Mouse (Mus musculus): ENCODE results near the gene Gm15737.

Gm15737 gene

GRCm38 (mm10) chr6:92869089-92869581 is at the start of gene Gm15737:
Gene Gm15737 (plus strand): TSS chr6:92869357.
- DNase-seq (ENCODE audit: low read depth), result no peak

- DNase-seq (ENCODE audit: low read depth), result no peak
These were observed 47.6 kb upstream of the Gm15737 start for GRCm38 (mm10) chr6:92821606-92822005.

- no peak for DNase-seq (ENCODE audit: low read depth)
These were observed 47.2 kb upstream of the Gm15737 start for GRCm38 (mm10) chr6:92822006-92822405.

- no peak for DNase-seq (ENCODE audit: low read depth)
These were observed 45.2 kb upstream of the Gm15737 start for GRCm38 (mm10) chr6:92823991-92824390.

GRCm38 (mm10) chr6:92826561-92826960 is 42.6 kb upstream of the Gm15737 start:
- DNase-seq (ENCODE audit: low read depth), result peak; percentile 51

- no peak for DNase-seq (ENCODE audit: low read depth)
These were observed 41.8 kb upstream of the Gm15737 start for GRCm38 (mm10) chr6:92827360-92827759.

- DNase-seq (ENCODE audit: low read depth), result no peak
These were observed 40.0 kb upstream of the Gm15737 start for GRCm38 (mm10) chr6:92829148-92829547.

- no peak for DNase-seq (ENCODE audit: low read depth)
These were observed 38.1 kb upstream of the Gm15737 start for GRCm38 (mm10) chr6:92831106-92831505.

GRCm38 (mm10) chr6:92842000-92842399 is 27.2 kb upstream of the Gm15737 start:
- no peak for DNase-seq (ENCODE audit: low read depth)

- DNase-seq (ENCODE audit: low read depth), result no peak
These were observed 25.7 kb upstream of the Gm15737 start for GRCm38 (mm10) chr6:92843474-92843873.

- DNase-seq (ENCODE audit: low read depth), result no peak
These were observed 23.3 kb upstream of the Gm15737 start for GRCm38 (mm10) chr6:92845898-92846297.

- DNase-seq (ENCODE audit: low read depth), result no peak
These were observed 22.5 kb upstream of the Gm15737 start for GRCm38 (mm10) chr6:92846614-92847013.

GRCm38 (mm10) chr6:92849208-92849607 is 19.9 kb upstream of the Gm15737 start:
- no peak for DNase-seq (ENCODE audit: low read depth)

- DNase-seq (ENCODE audit: low read depth), result no peak
These were observed 18.9 kb upstream of the Gm15737 start for GRCm38 (mm10) chr6:92850250-92850649.

GRCm38 (mm10) chr6:92854873-92855272 is 14.3 kb upstream of the Gm15737 start:
- DNase-seq (ENCODE audit: low read depth), result no peak

GRCm38 (mm10) chr6:92857761-92858160 is 11.4 kb upstream of the Gm15737 start:
- DNase-seq (ENCODE audit: low read depth), result no peak

- no peak for DNase-seq (ENCODE audit: low read depth)
These were observed 10.2 kb upstream of the Gm15737 start for GRCm38 (mm10) chr6:92858721-92859510.

- DNase-seq (ENCODE audit: low read depth), result no peak
These were observed 8.8 kb upstream of the Gm15737 start for GRCm38 (mm10) chr6:92860285-92860912.

- no peak for DNase-seq (ENCODE audit: low read depth)
These were observed 6.6 kb upstream of the Gm15737 start for GRCm38 (mm10) chr6:92862599-92862998.

- no peak for DNase-seq (ENCODE audit: low read depth)
These were observed 544 bp downstream of the Gm15737 start for GRCm38 (mm10) chr6:92869582-92870219.

- no peak for DNase-seq (ENCODE audit: low read depth)
These were observed 2.7 kb downstream of the Gm15737 start for GRCm38 (mm10) chr6:92871813-92872212.

- DNase-seq (ENCODE audit: low read depth), result no peak
These were observed 3.6 kb downstream of the Gm15737 start for GRCm38 (mm10) chr6:92872766-92873165.

GRCm38 (mm10) chr6:92874854-92875253 is 5.7 kb downstream of the Gm15737 start:
- peak; percentile 96 for DNase-seq (ENCODE audit: low read depth)

Data from 416B (cell line).